Mouse (Mus musculus) heart, embryonic 10.5 days (tissue): ENCODE measurements around the gene 4921517D22Rik. TPM values are rescaled to one million over a fixed set of nuclear protein-coding genes. Genes with fewer than 3 reads are reported as not detected.
"Not testable (repeated sequence)": the region's sequence is repeated elsewhere in the genome, so short reads cannot be mapped to it uniquely, and the experiment has no call there.

ENCODE experiments used
- DNase-seq: peaks from one replicate; pipeline ENCODE4 v3.0.0-alpha.2; 2017; ENCODE audit warnings: low spot score
- H3K27ac ChIP-seq: fragments of 300-500 bp; sonication (generic); 2 replicates; pipeline ENCODE4 v1.5.1; 2016; ENCODE audit warnings: mild to moderate bottlenecking
- H3K27me3 ChIP-seq: fragments of 300-500 bp; sonication (generic); 2 replicates; pipeline ENCODE4 v1.6.1; 2016; ENCODE audit warnings: mild to moderate bottlenecking; ENCODE audit not compliant: poor library complexity, insufficient read depth, severe bottlenecking
- H3K36me3 ChIP-seq: fragments of 300-500 bp; sonication (generic); 2 replicates; pipeline ENCODE4 v1.6.1; 2016; ENCODE audit warnings: mild to moderate bottlenecking, moderate library complexity
- H3K4me1 ChIP-seq: fragments of 300-500 bp; sonication (generic); 2 replicates; pipeline ENCODE4 v1.6.1; 2016; ENCODE audit warnings: mild to moderate bottlenecking
- H3K4me3 ChIP-seq: fragments of 300-500 bp; sonication (generic); 2 replicates; pipeline ENCODE4 v1.5.1; 2016; ENCODE audit warnings: mild to moderate bottlenecking, moderate library complexity
- H3K9me3 ChIP-seq: fragments of 300-500 bp; sonication (generic); 2 replicates; pipeline ENCODE4 v1.6.1; 2016; ENCODE audit warnings: mild to moderate bottlenecking, moderate library complexity
- WGBS: fragments of 180-500 bp; shearing (Covaris S2); methylation state at CpG from one replicate; pipeline ENCODE4 v1.1.7; 2016; 5-methylcytosine and 5-hydroxymethylcytosine counted together
- polyA plus RNA-seq: library from polyadenylated mRNA; unstranded; fragments of >200 nt; fragmentation: Nextera tagmentation; extraction: Ambion mirVana; gene quantifications from 2 replicates; pipeline ENCODE4 v1.2.1, GENCODE M21; 2016

4921517D22Rik gene
- polyA plus RNA-seq, result not detected in 2 replicates

DNA sequence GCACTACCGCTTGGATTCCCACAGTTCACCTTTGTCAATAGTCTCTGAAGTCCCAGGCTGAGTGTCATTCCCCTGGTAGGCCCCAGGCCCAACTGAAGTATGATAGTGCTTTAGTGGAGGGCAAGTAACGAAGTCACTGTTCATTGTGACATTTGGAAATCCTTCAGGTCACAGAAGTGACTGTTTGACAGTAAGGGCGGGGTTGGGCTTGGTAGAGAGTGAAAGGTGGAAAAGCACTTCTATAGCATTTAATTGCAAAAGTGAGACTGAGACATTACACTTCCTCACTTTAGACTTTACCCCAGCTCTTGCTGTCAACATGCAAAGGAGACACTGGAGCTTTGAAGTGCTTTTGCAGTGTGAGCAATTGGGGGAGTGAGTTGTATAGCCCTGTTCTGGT, at the start of gene 4921517D22Rik:
Gene 4921517D22Rik, minus strand, starts transcription at position 101 of the 400 bp plus-strand sequence.
- Histone ChIP-seq H3K27ac (no peak within 1 kb of the TSS), H3K9me3 (no peaks in the 10 kb centered on the region), H3K4me3 (no peak within 1 kb of the TSS), H3K36me3 (no peaks in the 10 kb centered on the region), H3K27me3 (no peaks in the 10 kb centered on the region), H3K4me1 (no peaks in the 10 kb centered on the region)
- 80% methylated on average over 3 of the region's 3 CpGs for WGBS
- no peak for DNase-seq

DNA sequence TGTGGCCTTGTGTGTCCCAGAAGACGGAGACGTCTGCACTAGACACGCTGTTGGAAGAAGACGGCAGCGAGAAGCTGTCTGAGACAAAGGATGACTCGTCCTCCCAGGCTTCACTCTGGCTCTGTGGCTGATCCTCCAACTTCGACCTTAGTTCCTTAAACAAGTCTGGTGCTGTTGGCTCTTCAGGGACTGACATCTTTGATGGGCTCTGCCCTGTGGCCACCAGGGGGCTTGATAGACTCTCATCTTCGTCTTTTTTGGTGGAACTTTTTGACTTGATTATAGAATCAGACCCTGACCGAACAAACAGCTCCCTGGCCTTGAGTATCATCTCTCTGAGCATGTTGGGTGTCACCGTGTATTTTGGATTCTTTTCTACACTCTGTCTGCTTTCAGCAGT, 47.8 kb upstream of the 4921517D22Rik start:
- H3K27me3 ChIP-seq, result no peaks in the 10 kb centered on the region
- H3K4me3 ChIP-seq, result no peak overlapping the region
- no peaks in the 10 kb centered on the region for H3K4me1 ChIP-seq
- H3K27ac ChIP-seq, result no peak overlapping the region
- H3K9me3 ChIP-seq, result no peaks in the 10 kb centered on the region
- WGBS, result 73% methylated on average over 10 of the region's 10 CpGs
- DNase-seq, result no peak
- no peaks in the 10 kb centered on the region for H3K36me3 ChIP-seq

DNA sequence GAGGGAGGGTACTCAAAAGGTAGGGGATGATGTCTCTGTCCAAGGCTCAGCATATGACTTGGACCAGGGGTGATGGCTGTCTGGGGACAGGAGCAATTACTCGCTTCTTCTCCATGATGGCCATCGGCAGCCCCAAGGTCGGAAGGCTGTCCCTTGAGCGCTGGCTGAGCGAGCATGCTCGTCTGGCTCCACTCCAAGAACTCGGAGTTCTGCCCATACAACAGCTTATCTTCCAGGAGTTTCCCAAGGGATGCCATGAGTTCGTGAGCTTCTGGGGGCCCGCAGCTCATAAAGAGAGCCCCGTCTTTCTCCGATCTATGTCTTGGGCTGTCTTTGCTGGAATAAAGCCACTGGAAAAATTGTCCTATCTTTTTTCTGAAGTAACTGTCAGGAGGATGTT, 47.2 kb upstream of the 4921517D22Rik start:
- Histone ChIP-seq H3K27ac (no peak overlapping the region), H3K4me1 (no peaks in the 10 kb centered on the region), H3K4me3 (no peak overlapping the region), H3K27me3 (no peaks in the 10 kb centered on the region), H3K9me3 (no peaks in the 10 kb centered on the region), H3K36me3 (no peaks in the 10 kb centered on the region)
- 84% methylated on average over 11 of the region's 11 CpGs for WGBS
- DNase-seq, result no peak

DNA sequence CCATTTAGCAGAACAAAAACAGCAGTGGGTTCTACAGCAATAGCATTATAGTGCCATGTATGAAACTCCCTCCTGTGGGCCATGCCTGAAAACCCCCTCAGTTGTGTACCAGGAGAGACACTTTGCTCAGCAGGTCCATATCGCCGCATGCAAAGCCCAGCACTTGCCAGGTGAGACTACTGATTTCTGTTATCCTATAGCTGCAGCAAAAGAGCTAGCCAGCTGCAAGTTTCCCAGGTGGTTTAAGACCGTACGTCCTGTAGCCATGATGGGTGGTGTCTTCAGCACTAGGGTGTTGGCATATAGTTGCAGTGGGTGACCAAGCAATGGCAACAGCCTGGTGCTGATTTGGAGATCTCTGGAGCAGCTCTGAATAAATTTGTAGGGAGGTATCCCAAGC, 45.5 kb upstream of the 4921517D22Rik start:
- no peak overlapping the region for H3K4me3 ChIP-seq
- DNase-seq, result no peak
- no peaks in the 10 kb centered on the region for H3K9me3 ChIP-seq
- 77% methylated on average over 4 of the region's 4 CpGs for WGBS
- H3K27ac ChIP-seq, result no peak overlapping the region
- no peaks in the 10 kb centered on the region for H3K36me3 ChIP-seq
- H3K27me3 ChIP-seq, result no peaks in the 10 kb centered on the region
- 0 out of 2 replicates have a peak, but pooled peaks cover 3% of the 10 kb centered on the region for H3K4me1 ChIP-seq

DNA sequence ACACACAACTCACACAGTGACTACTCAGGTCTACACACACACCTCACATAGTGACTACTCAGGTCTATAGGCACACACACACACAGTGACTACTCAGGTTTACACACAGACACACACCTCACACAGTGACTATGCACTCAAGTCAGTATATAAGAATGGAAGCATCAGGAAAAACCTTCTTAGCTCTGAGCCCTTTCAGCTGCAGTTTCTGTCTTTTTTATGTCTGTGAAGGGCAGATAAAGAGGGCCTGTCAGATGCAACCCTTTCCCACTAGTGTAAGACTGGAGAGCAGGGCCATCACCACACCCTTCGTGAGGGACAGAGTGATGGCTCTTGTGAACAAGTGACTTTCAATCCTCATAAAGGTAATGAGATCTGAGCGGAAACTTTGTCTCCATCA, 44.5 kb upstream of the 4921517D22Rik start:
- DNase-seq, result no peak
- Histone ChIP-seq H3K4me3 (no peak overlapping the region), H3K9me3 (no peaks in the 10 kb centered on the region), H3K4me1 (0 out of 2 replicates have a peak, but pooled peaks cover 3% of the 10 kb centered on the region), H3K27ac (0 out of 2 replicates have a peak overlapping the region, but pooled peaks have one; percentile 18), H3K36me3 (no peaks in the 10 kb centered on the region), H3K27me3 (no peaks in the 10 kb centered on the region)
- 68% methylated on average over 2 of the region's 2 CpGs for WGBS

DNA sequence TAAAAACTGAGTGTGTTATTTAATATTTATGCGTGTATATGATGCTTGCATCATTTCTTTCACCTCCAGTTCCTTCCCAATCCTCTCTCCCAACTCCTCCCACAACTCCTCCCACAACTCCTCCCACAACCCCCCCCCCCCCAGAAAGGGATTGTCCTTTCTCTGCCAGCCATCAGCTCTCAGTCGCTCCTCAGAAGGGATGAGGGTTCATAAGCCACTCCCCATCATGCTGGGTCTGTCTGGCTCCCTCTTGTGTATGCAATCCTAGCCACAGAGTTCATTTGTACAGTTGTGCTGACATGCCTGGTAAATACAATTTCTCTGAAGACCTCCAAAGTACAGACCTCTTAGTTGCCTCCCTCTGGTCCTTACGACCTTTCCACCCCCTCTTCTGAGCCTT, 41.3 kb upstream of the 4921517D22Rik start:
- 31% methylated on average over 3 of the region's 3 CpGs for WGBS
- H3K27ac ChIP-seq, result no peak overlapping the region; the same call in 1 of the 2 replicates
- H3K36me3 ChIP-seq, result no peaks in the 10 kb centered on the region
- no peak overlapping the region for H3K4me3 ChIP-seq
- H3K27me3 ChIP-seq, result 0 out of 2 replicates have a peak, but pooled peaks cover 3% of the 10 kb centered on the region
- peak; percentile 82 for DNase-seq
- no peaks in the 10 kb centered on the region for H3K9me3 ChIP-seq
- peaks cover 6% of the 10 kb centered on the region; the same call in 1 of the 2 replicates for H3K4me1 ChIP-seq

DNA sequence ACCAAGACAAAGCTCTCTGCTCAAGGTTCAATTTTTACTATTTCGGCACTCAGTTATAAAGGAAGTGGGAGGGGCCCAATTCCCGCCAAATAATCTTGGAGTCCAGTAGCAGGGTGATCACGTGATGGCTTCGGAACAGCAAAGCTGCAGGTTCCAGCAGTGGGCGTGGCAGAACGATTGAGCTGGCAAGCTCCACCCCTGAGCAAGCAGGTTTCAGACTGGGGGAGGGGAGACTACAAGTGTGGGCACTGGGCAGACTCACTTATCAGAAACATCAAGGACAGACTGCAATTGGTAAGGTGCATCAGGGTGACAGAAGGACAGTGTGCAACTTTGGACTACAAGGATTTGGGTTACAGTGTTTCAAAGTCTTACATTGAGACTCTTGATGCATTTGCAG, 40.4 kb upstream of the 4921517D22Rik start:
- H3K27me3 ChIP-seq, H3K27ac ChIP-seq, H3K36me3 ChIP-seq, DNase-seq, H3K4me1 ChIP-seq, H3K4me3 ChIP-seq, H3K9me3 ChIP-seq: not testable (repeated sequence)
- WGBS, result 35% methylated on average over 6 of the region's 6 CpGs

DNA sequence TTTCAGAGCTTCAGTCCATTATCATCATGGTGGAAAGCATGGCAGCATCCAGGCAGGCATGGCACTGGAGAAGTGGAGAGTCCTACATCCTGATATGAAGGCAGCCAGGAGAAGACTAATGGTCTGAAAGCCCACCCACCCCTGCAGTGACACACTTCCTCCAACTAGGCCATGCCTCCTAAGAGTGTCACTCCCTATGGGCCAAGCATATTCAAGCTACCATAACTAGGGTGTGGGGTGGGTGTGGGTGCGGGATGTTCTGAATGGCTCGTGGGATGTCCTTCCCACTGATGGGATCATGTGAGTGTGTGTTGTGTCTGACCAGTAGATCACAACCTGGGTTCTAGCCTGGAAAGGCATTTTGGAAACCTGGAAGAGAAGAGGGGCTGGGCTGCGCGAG, 40.0 kb upstream of the 4921517D22Rik start:
- Histone ChIP-seq H3K4me1 (peaks cover 6% of the 10 kb centered on the region; the same call in 1 of the 2 replicates), H3K27me3 (peaks cover 14% of the 10 kb centered on the region; the same call in 1 of the 2 replicates), H3K27ac (no peak overlapping the region), H3K9me3 (no peaks in the 10 kb centered on the region), H3K36me3 (no peaks in the 10 kb centered on the region), H3K4me3 (no peak overlapping the region)
- DNase-seq, result no peak
- 73% methylated on average over 4 of the region's 4 CpGs for WGBS

DNA sequence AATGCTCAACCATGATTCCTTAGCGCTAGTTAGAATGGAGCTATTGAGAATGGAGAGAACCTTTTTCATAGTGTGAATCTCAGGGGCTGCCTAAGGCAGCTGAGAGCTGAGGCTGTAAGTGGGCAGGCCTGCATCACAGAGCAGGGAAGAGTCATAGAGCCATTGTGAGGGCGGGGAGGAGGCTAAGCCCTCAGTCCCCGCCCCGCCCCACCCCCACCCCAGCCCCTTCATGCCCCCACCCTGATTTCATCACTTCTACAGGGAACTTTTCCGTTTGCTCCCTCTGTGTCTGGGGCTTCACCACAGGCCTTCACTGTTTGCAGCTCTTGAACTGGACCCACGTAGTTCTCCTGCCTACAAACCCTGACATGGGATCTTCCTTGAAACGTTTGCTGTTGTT, 37.7 kb upstream of the 4921517D22Rik start, which contains the start of gene Spata31d1d:
Gene Spata31d1d, minus strand, starts transcription at position 101 of the 400 bp plus-strand sequence.
- 42% methylated on average over 7 of the region's 7 CpGs for WGBS
- peaks cover 17% of the 10 kb centered on the region for H3K4me1 ChIP-seq
- DNase-seq, result no peak
- H3K4me3 ChIP-seq, result no peak within 1 kb of the TSS
- no peaks in the 10 kb centered on the region for H3K36me3 ChIP-seq
- no peak within 1 kb of the TSS for H3K27ac ChIP-seq
- peaks cover 31% of the 10 kb centered on the region for H3K27me3 ChIP-seq
- no peaks in the 10 kb centered on the region for H3K9me3 ChIP-seq

DNA sequence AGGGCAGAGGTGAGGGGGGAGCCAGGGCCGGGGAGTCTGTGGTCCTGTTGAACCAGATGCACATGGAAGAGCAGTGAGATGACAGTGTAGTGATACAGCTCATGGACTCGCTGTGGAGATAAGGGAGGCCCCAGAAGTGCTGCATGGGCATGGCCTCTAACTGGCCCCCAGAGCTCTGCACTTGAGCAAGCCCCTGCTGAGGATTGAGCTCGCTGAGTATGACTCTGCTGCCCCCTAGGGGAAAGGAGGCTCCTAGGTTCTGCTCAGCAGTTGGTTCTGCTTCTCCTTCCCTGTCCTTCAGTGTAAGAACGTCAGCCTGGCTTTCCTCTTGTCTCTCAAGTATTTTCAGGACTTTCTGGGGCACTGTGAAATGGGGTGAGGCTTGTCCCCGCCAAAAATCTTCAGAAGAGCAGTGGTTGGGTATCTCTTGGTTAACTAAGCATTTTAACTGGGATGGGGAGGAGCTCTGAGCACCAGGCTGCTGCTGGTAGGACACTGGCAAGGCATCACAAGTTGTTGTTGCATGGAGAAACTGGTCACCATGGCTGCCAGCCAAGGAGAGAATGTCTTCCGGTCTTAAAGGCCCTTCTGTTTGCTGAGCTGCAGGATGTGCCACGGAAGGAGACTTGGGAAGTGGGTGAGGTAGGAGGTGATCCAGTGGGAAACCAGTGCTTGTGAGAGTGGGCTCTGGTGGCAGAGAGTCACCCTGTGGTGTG, 34.6 kb upstream of the 4921517D22Rik start:
- Histone ChIP-seq H3K27me3 (peaks cover 48% of the 10 kb centered on the region), H3K9me3 (no peaks in the 10 kb centered on the region), H3K36me3 (no peaks in the 10 kb centered on the region), H3K4me3 (no peak overlapping the region), H3K4me1 (peaks cover 26% of the 10 kb centered on the region), H3K27ac (peak overlapping the region; percentile 69)
- DNase-seq, result peak; percentile 91
- WGBS, result 18% methylated on average over 7 of the region's 7 CpGs

DNA sequence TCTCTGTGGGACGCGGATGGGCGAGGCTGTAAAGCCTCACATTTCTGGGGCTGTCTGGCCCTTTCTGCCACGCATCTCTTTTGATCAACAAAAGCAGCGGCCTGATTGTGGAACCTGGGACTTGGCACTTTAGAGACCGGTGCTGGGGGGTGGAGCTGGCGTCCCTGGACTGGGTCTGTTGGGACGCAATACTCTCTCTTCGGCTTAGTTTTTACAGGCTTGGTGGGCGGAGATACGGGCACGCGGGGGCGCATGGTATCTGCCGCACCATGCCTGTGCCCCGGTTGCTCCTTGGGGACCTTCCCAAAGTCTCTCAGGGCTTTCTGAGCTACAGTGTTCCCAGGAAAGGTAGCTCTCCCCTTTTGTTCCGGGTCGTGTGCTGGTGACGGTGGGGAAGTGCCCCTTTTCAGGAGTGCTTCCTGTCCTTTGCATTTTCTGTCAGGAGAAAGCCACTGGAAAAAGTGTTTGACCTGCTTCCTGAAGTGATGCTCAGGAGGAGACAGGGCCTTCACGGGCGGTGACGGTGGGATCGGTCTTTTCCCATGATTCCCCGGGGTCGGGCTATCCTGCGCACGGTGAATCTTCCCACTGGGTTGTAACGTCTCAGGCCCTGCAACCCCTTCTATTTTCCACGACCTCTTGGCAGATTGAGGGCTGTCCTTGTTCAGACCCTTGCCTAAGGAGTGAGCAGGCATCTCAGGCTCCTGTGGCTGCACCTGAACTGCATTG, 32.4 kb upstream of the 4921517D22Rik start:
- peak overlapping the region; percentile 46 for H3K4me3 ChIP-seq
- peaks cover 48% of the 10 kb centered on the region for H3K27me3 ChIP-seq
- H3K4me1 ChIP-seq, result peaks cover 23% of the 10 kb centered on the region
- 23% methylated on average over 29 of the region's 29 CpGs for WGBS
- H3K27ac ChIP-seq, result peak overlapping the region; percentile 60; the same call in 1 of the 2 replicates
- no peaks in the 10 kb centered on the region for H3K9me3 ChIP-seq
- no peak for DNase-seq
- no peaks in the 10 kb centered on the region for H3K36me3 ChIP-seq

DNA sequence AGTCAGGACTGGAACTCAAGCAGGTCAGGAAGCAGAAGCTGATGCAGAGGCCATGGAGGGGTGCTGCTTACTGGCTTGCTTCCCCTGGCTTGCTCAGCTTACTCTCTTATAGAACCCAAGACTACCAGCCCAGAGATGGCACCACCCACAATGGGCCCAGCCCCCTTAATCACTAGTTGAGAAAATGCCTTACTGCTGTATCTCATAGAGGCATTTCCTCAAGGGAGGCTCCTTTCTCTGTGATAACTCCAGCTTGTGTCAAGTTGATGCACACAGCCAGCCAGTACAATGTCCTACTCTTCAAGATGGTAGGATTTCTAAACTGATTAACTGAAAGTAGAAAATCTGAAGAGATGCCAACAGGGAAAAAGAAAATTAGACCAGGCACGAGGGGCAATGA, 28.2 kb upstream of the 4921517D22Rik start:
- not testable (repeated sequence) for H3K9me3 ChIP-seq, H3K4me3 ChIP-seq, DNase-seq, H3K27ac ChIP-seq, H3K36me3 ChIP-seq
- Histone ChIP-seq H3K4me1 (peaks cover 19% of the 10 kb centered on the region), H3K27me3 (peaks cover 25% of the 10 kb centered on the region)
- WGBS, result 80% methylated on average over 1 of the region's 1 CpGs

DNA sequence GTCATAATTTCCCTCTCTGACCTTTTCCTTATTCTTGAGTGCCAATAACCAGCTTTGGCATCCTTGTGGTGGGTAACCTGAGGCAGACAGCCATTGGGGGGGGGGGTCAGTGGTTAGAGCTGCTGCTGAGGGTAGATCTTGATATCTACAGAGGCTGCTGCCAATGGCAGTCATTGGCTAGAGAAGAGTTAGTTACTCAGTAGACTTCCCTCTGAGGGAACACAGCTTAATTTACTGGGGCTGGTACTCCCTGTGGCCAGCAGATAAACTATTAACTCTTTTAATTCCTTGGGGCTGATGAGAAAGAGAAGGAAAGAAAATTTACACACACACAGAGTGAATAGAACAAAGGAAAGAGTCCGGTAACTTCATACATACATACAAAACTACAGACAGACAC, 25.6 kb upstream of the 4921517D22Rik start:
- H3K4me1 ChIP-seq, result 0 out of 2 replicates have a peak, but pooled peaks cover 9% of the 10 kb centered on the region
- WGBS, result 91% methylated on average over 1 of the region's 1 CpGs
- H3K27me3 ChIP-seq, result peaks cover 13% of the 10 kb centered on the region; the same call in 1 of the 2 replicates
- no peaks in the 10 kb centered on the region for H3K9me3 ChIP-seq
- no peaks in the 10 kb centered on the region for H3K36me3 ChIP-seq
- no peak for DNase-seq
- no peak overlapping the region for H3K27ac ChIP-seq
- no peak overlapping the region for H3K4me3 ChIP-seq
